Mouse (Mus musculus): ENCODE measurements around the gene Tab1. TPM values are rescaled to one million over a fixed set of nuclear protein-coding genes. Genes with fewer than 3 reads are reported as not detected.
A peak's percentile ranks its signal among the peaks of the same experiment; 100 is the strongest.

The Tab1 gene
- total RNA-seq, 2 experiments from 2014 or later = 23.8 to 25.7 TPM

- no peak for DNase-seq (ENCODE audit: low spot score in 2 of 2)
Measured at GRCm38 (mm10) chr15:80199556-80199955, 66.6 kb downstream of the Tab1 start.

GRCm38 (mm10) chr15:80202111-80202775 lies 69.3 kb downstream of the Tab1 start:
- peak; percentile 36 to 59 for DNase-seq (ENCODE audit: low spot score in 2 of 2)

GRCm38 (mm10) chr15:80203406-80203805 lies 70.5 kb downstream of the Tab1 start:
- DNase-seq (ENCODE audit: low spot score in 2 of 2) = no peak

GRCm38 (mm10) chr15:80206057-80206565 lies 73.2 kb downstream of the Tab1 start:
- no peak for DNase-seq (ENCODE audit: low spot score in 2 of 2)

GRCm38 (mm10) chr15:80208446-80208845 lies 75.5 kb downstream of the Tab1 start:
- DNase-seq (ENCODE audit: low spot score in 2 of 2) = no peak

Other genes starting within 250 kb of the Tab1 start
- gene Apobec3, start 241.5 kb upstream of the Tab1 start, total RNA-seq (2021) = 1 to 10 TPM; 4.3 to 5.0 TPM
- gene Cbx7, start 162.0 kb upstream of the Tab1 start, total RNA-seq (2021) = 10 to 100 TPM; 59.6 to 61.7 TPM
- 10 to 100 TPM; 28.5 to 37.6 TPM for gene Pdgfb, start 118.2 kb upstream of the Tab1 start, total RNA-seq (2021)
- gene Syngr1, start 41.8 kb upstream of the Tab1 start, total RNA-seq (2021) = 100 to 1,000 TPM; 421 to 438 TPM
- gene Rpl3, start 41.3 kb upstream of the Tab1 start, total RNA-seq (2021) = 100 to 1,000 TPM; 526 to 554 TPM
- 100 to 1,000 TPM; 124 TPM for gene Mgat3, start 40.6 kb downstream of the Tab1 start, total RNA-seq (2021)
- gene Mief1, start 100.9 kb downstream of the Tab1 start, total RNA-seq (2021) = 10 to 100 TPM; 34.1 to 35.3 TPM
- 10 to 100 TPM; 19.0 to 19.4 TPM for gene AC140267.1, start 102.7 kb downstream of the Tab1 start, total RNA-seq (2021)
- gene Atf4, start 122.1 kb downstream of the Tab1 start, total RNA-seq (2021) = 100 to 1,000 TPM; 126 to 133 TPM
- gene Rps19bp1, start 131.2 kb downstream of the Tab1 start, total RNA-seq (2021) = 10 to 100 TPM; 41.9 to 42.4 TPM
- 10 to 100 TPM; 58.9 to 60.7 TPM for gene Cacna1i, start 154.1 kb downstream of the Tab1 start, total RNA-seq (2021)